Mouse (Mus musculus) urinary bladder, postnatal 25 days (tissue): ENCODE results near the gene Pdss2.

Experiments
- DNase-seq: peaks from one replicate; pipeline ENCODE4 v3.0.0; 2022; ENCODE audit warnings: low spot score

Gene Pdss2

GRCm38 (mm10) chr10:43435757-43436156 is 214.5 kb downstream of the Pdss2 start:
- DNase-seq: no peak

- no peak for DNase-seq
Observed at GRCm38 (mm10) chr10:43439492-43439941, 218.2 kb downstream of the Pdss2 start.

- DNase-seq: no peak
Observed at GRCm38 (mm10) chr10:43440050-43440449, 218.8 kb downstream of the Pdss2 start.

GRCm38 (mm10) chr10:43440981-43441740 is 219.9 kb downstream of the Pdss2 start:
- no peak for DNase-seq

GRCm38 (mm10) chr10:43448656-43449055 is 227.4 kb downstream of the Pdss2 start:
- no peak for DNase-seq

- DNase-seq: peak; percentile 41
Observed at GRCm38 (mm10) chr10:43451848-43452662, 230.8 kb downstream of the Pdss2 start.

- DNase-seq: no peak
Observed at GRCm38 (mm10) chr10:43452663-43452996, 231.3 kb downstream of the Pdss2 start.

GRCm38 (mm10) chr10:43454219-43454618 is 232.9 kb downstream of the Pdss2 start:
- DNase-seq: no peak

GRCm38 (mm10) chr10:43454671-43455070 is 233.4 kb downstream of the Pdss2 start:
- no peak for DNase-seq

- no peak for DNase-seq
Observed at GRCm38 (mm10) chr10:43462821-43463220, 241.5 kb downstream of the Pdss2 start.

GRCm38 (mm10) chr10:43463227-43463626 is 241.9 kb downstream of the Pdss2 start:
- no peak for DNase-seq

GRCm38 (mm10) chr10:43466223-43466622 is 244.9 kb downstream of the Pdss2 start:
- no peak for DNase-seq

GRCm38 (mm10) chr10:43467659-43468058 is 246.4 kb downstream of the Pdss2 start:
- DNase-seq: no peak

GRCm38 (mm10) chr10:43468293-43468692 is 247.0 kb downstream of the Pdss2 start:
- no peak for DNase-seq

GRCm38 (mm10) chr10:43475376-43475775 is 254.1 kb downstream of the Pdss2 start:
- no peak for DNase-seq

GRCm38 (mm10) chr10:43477459-43477858 is 256.2 kb downstream of the Pdss2 start:
- no peak for DNase-seq

GRCm38 (mm10) chr10:43477865-43478681 is 256.8 kb downstream of the Pdss2 start:
- peak; percentile 44 for DNase-seq

- DNase-seq: peak; percentile 64
Observed at GRCm38 (mm10) chr10:43478751-43479435, 257.6 kb downstream of the Pdss2 start, which contains the start of gene Bend3. Bend3 (plus strand) TSS chr10:43478831.

- peak; percentile 87 for DNase-seq
Observed at GRCm38 (mm10) chr10:43479436-43480157, 258.3 kb downstream of the Pdss2 start.

- no peak for DNase-seq
Observed at GRCm38 (mm10) chr10:43480227-43480849, 259.1 kb downstream of the Pdss2 start.

- no peak for DNase-seq
Observed at GRCm38 (mm10) chr10:43481179-43481578, 259.9 kb downstream of the Pdss2 start.
